Mouse (Mus musculus) G1E (cell line): ENCODE measurements around the gene Cables2. TPM values are rescaled to one million over a fixed set of nuclear protein-coding genes. Genes with fewer than 3 reads are reported as not detected.

Experiments used
- ATAC-seq: 2 replicates; pipeline ENCODE4 v1.8.0; 2016; ENCODE audit warnings: mild to moderate bottlenecking; ENCODE audit not compliant: insufficient number of reproducible peaks, poor library complexity, low FRiP score, severe bottlenecking; ENCODE audit errors: extremely low read depth
- DNase-seq: peaks from one replicate; pipeline ENCODE4 v3.0.0; 2012; ENCODE audit warnings: low spot score
- H3K27me3 ChIP-seq: 2 replicates; pipeline ENCODE4 v1.6.1; 2012; ENCODE audit warnings: mild to moderate bottlenecking, low read length, inconsistent platforms; ENCODE audit not compliant: insufficient read depth
- H3K36me3 ChIP-seq: replicated peaks from 2 replicates; pipeline ENCODE3; 2012; ENCODE audit warnings: mild to moderate bottlenecking, inconsistent platforms
- H3K4me1 ChIP-seq: 2 replicates; pipeline ENCODE4 v1.6.1; 2012; ENCODE audit warnings: low read depth, low read length, inconsistent platforms, mixed read lengths; ENCODE audit not compliant: insufficient read depth
- H3K4me3 ChIP-seq: 2 replicates; pipeline ENCODE4 v1.5.1; 2012; ENCODE audit warnings: low read depth, mild to moderate bottlenecking, inconsistent platforms, low read length, moderate library complexity, mixed read lengths
- H3K9me3 ChIP-seq: replicated peaks from 2 replicates; pipeline ENCODE4 v1.6.1; 2012; ENCODE audit warnings: inconsistent platforms
- CTCF ChIP-seq: IDR thresholded peaks from 2 replicates; pipeline ENCODE4 v1.5.1; 2012; ENCODE audit warnings: low read depth, low read length, inconsistent platforms, mixed read lengths
- GATA1 ChIP-seq: IDR thresholded peaks from 2 replicates; pipeline ENCODE4 v1.6.1; 2012; ENCODE audit warnings: borderline replicate concordance, low read length, inconsistent platforms, mixed read lengths
- GATA2 ChIP-seq: IDR thresholded peaks from 2 replicates; pipeline ENCODE4 v1.6.1; 2012; ENCODE audit warnings: low read depth, low read length, inconsistent platforms, borderline replicate concordance
- POLR2AphosphoS5 ChIP-seq: IDR thresholded peaks from 2 replicates; pipeline ENCODE4 v1.6.1; 2012; ENCODE audit warnings: low read depth, low read length, inconsistent platforms; ENCODE audit not compliant: insufficient replicate concordance
- TAL1 ChIP-seq: conservative IDR thresholded peaks from 2 replicates; pipeline ENCODE4 v1.6.1; 2012; ENCODE audit warnings: low read depth, low read length, inconsistent platforms, mixed read lengths
- polyA plus RNA-seq: library from polyadenylated mRNA; stranded (reverse); fragments of >175 nt; gene quantifications from 2 replicates; pipeline ENCODE4 v1.2.3, GENCODE M21; 2012
- total RNA-seq, 2 experiments: library from RNA; stranded (forward) in 1 of 2; stranded (reverse) in 1 of 2; fragments of 200-1000 nt in 1 of 2; fragments of >200 nt in 1 of 2; fragmentation: Nextera tagmentation in 1 of 2; gene quantifications; 2 replicates each; pipeline ENCODE4 v1.2.3; 2014 to 2017

Gene Cables2
- total and polyA plus RNA-seq, 3 experiments = 8.7 to 14.5 (median 9.7) TPM

DNA sequence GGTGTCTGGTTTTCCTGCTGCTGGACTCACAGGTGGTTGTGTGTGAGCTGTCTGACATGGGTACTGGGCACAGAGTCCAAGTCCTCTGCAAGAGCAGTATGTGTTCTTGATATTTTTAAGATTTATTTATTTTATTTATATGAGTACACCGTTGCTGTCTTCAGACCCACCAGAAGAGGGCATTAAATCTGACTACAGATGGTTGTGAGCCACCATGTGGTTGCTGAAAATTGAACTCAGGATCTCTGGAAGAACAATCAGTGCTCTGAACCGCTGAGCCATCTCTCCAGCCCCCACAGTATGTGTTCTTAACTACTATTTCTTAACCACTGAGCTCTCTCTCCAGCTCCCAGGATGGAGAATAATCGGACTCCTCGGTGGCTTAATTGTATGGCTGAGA, 28.9 kb upstream of the Cables2 start:
- no peaks in the 10 kb centered on the region for H3K36me3 ChIP-seq
- no peaks in the 10 kb centered on the region for H3K9me3 ChIP-seq
- H3K4me3 ChIP-seq = no peak overlapping the region
- DNase-seq = no peak
- no peak for ATAC-seq
- H3K4me1 ChIP-seq = no peaks in the 10 kb centered on the region; the same call in 1 of the 2 replicates
- H3K27me3 ChIP-seq = peaks cover 14% of the 10 kb centered on the region; the same call in 1 of the 2 replicates
- TF ChIP-seq POLR2AphosphoS5 (no peak), CTCF (no peak), GATA2 (no peak), GATA1 (no peak), TAL1 (no peak)

GRCm38 (mm10) chr2:180300771-180301170, 27.5 kb upstream of the Cables2 start:
- no peak for DNase-seq
- ATAC-seq = no peak
- no peak overlapping the region for H3K4me3 ChIP-seq
- TF ChIP-seq CTCF = no peak
- TF ChIP-seq GATA1 = no peak
- no peak for TF ChIP-seq GATA2
- TF ChIP-seq TAL1 = no peak
- no peak for TF ChIP-seq POLR2AphosphoS5
- H3K4me1 ChIP-seq = no peaks in the 10 kb centered on the region; the same call in 1 of the 2 replicates
- H3K27me3 ChIP-seq = peaks cover 11% of the 10 kb centered on the region; the same call in 1 of the 2 replicates
- no peaks in the 10 kb centered on the region for H3K9me3 ChIP-seq
- no peaks in the 10 kb centered on the region for H3K36me3 ChIP-seq

GRCm38 (mm10) chr2:180300252-180300651, 27.0 kb upstream of the Cables2 start:
- H3K9me3 ChIP-seq = no peaks in the 10 kb centered on the region
- peaks cover 11% of the 10 kb centered on the region; the same call in 1 of the 2 replicates for H3K27me3 ChIP-seq
- H3K4me3 ChIP-seq = no peak overlapping the region
- no peaks in the 10 kb centered on the region for H3K36me3 ChIP-seq
- no peak for TF ChIP-seq POLR2AphosphoS5
- no peak for TF ChIP-seq GATA2
- no peak for TF ChIP-seq GATA1
- TF ChIP-seq TAL1 = no peak
- no peak for TF ChIP-seq CTCF
- ATAC-seq (no peak), DNase-seq (no peak)
- no peaks in the 10 kb centered on the region; the same call in 1 of the 2 replicates for H3K4me1 ChIP-seq

- TF ChIP-seq POLR2AphosphoS5 (no peak), GATA1 (no peak), TAL1 (no peak), GATA2 (no peak), CTCF (no peak)
- DNase-seq (no peak), ATAC-seq (no peak)
- H3K36me3 ChIP-seq = no peaks in the 10 kb centered on the region
- no peaks in the 10 kb centered on the region for H3K9me3 ChIP-seq
- no peaks in the 10 kb centered on the region for H3K4me1 ChIP-seq
- H3K4me3 ChIP-seq = no peak overlapping the region
- H3K27me3 ChIP-seq = peaks cover 15% of the 10 kb centered on the region; the same call in 1 of the 2 replicates
Observed at GRCm38 (mm10) chr2:180292906-180293305, 19.6 kb upstream of the Cables2 start.

DNA sequence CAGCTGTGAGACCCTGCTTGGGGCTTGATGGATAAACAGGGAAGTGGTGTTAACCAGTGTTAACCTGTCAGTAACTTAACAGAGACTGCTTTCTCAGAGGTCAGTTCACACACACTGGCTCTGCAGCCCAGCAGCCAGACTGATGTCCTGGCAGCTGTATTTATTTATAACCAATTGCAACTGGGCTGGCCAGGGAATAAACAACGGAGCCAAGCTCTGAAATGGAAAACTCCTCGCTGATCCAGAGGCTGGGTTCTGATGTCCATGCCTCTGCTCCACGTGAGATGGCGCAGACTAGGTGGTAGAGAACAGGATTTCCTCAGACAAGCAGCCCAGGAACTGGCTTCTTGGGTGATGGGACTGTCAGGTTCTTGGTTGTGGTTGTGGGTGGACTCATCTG, 18.7 kb upstream of the Cables2 start:
- TF ChIP-seq CTCF (no peak), GATA1 (no peak), GATA2 (no peak)
- Histone ChIP-seq H3K9me3 (no peaks in the 10 kb centered on the region), H3K4me3 (no peak overlapping the region), H3K4me1 (no peaks in the 10 kb centered on the region), H3K27me3 (peaks cover 20% of the 10 kb centered on the region; the same call in 1 of the 2 replicates), H3K36me3 (no peaks in the 10 kb centered on the region)
- no peak for ATAC-seq
- DNase-seq = no peak

DNA sequence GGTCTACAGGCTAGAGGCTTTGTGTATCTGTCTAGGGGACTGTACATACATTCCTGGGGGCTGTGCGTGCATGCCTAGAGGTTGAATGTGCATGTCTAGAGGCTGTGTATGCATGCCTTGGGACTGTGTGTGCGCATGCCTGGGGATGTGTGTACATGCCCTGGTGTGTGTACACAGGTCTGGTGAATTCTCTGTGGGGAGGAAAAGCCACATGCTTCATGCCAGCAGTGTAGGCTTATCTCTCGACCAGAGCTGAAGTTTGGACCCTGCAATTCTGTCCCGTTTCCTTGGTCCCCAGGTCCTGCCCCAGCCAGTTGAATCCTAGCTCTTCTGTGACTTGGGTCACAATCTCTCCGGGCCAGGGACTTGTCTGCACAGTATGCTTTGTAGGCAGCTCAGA, 18.3 kb upstream of the Cables2 start:
- no peak for DNase-seq
- no peak overlapping the region for H3K4me3 ChIP-seq
- peaks cover 22% of the 10 kb centered on the region for H3K27me3 ChIP-seq
- H3K36me3 ChIP-seq = no peaks in the 10 kb centered on the region
- ATAC-seq = no peak
- no peaks in the 10 kb centered on the region for H3K4me1 ChIP-seq
- TF ChIP-seq GATA2 = no peak
- no peak for TF ChIP-seq GATA1
- H3K9me3 ChIP-seq = no peaks in the 10 kb centered on the region

GRCm38 (mm10) chr2:180290503-180290902, 17.2 kb upstream of the Cables2 start:
- TF ChIP-seq TAL1 (no peak), GATA2 (no peak), GATA1 (no peak), CTCF (no peak), POLR2AphosphoS5 (no peak)
- Histone ChIP-seq H3K9me3 (no peaks in the 10 kb centered on the region), H3K27me3 (peaks cover 32% of the 10 kb centered on the region), H3K36me3 (no peaks in the 10 kb centered on the region), H3K4me3 (no peak overlapping the region), H3K4me1 (no peaks in the 10 kb centered on the region)
- ATAC-seq (no peak), DNase-seq (no peak)
